Mouse (Mus musculus): ENCODE data around the gene Tarbp1.
"Not testable (repeated sequence)": the region's sequence is repeated elsewhere in the genome, so short reads cannot be mapped to it uniquely, and the experiment has no call there.

GRCm38 (mm10) chr8:126475738-126476137, 873 bp upstream of the Tarbp1 start:
- TF ChIP-seq CTCF (conservative IDR thresholded peaks at IDR 0.05; ENCODE audit: low read length); NANOG (IDR thresholded peaks at IDR 0.05; ENCODE audit: borderline replicate concordance, low read length); POU5F1 (IDR thresholded peaks at IDR 0.05; ENCODE audit: borderline replicate concordance, low read length): not testable (repeated sequence)

All from E14TG2a.4 (cell line).